Comparison of ENCODE assay signal across 16 mouse cellular contexts in the genomic region with DNA sequence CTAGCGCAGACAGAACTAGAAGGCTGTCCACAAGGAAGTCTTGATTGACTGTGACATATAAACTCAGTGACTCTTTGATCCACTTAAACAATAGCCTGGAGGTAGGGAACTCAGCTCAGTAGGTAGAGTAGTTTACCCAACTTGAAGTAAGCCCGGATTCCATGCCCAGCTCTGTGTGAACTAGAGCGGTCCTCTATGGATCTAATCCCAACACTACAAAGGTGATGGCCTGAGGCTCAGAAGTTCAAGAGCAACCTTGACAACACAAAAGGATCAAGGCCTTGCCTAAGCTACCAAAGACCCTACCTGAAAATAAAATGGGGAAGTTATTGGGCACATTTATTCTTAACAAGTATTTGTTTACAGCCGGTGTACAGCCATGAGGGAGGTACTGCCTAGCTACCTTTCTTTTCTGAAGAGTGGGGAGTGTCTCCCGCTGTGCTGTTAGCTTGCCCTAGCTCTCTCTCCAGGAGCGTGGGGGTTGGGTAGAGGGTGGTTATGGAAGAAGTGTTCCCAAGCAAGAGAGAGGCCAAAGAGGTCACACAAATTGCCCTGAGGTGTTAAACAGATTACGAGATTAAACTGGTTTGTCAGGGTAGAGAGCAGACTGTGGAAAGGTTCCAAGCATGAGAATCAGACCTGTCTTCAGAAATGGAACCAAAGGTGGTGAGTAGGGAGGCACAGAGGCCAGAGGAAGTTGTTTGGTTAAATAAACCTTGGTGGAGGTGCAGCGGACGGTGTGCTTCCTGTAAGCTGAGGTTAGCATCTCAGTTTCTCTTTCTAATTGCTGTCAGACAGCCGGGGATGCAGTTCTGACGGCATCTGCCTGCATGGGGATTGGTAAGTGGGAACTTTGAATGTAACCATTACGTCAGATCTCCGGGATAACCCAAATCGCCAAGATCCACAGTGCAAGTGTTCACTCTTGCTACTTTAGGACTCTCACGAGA.
DNase-seq lines count a peak whose midpoint lies in the region; ATAC-seq and TF ChIP-seq lines count a peak whose summit lies in the region.
"Had no signal": no experiment of that assay in that cellular context is flagged by ENCODE, and none has a peak within 500 bp of the region (broad histone marks: within the 10 kb centered on the region; RNA-seq: fewer than 3 reads in every experiment).

No protein-coding gene starts in this region.

- no peak for ATAC-seq in forebrain, embryonic 13.5 days
- ATAC-seq: forebrain, embryonic 14.5 days; intestine, embryonic 16.5 days had no signal

- in situ Hi-C loops in CH12.LX (cut with MboI; ENCODE audit: low pct_ligation_motif_present, low pct_unique_long_range_greater_than_20kb, low sequenced_read_pairs): loop anchor here (5.0 kb wide), 1 partner anchor 36 kb away; no protein-coding TSS in a partner anchor

- intact Hi-C loops in left cerebral cortex, postnatal 10 days (cut with DNase I): no loop called here

- no peaks in the 10 kb centered on the region for H3K79me2 ChIP-seq in CH12.LX (replicated peaks; ENCODE audit: control insufficient read depth, extremely low read depth, insufficient read depth, poor library complexity, severe bottlenecking)

- dilution Hi-C loops in CH12.LX (cut with MboI; ENCODE audit: extremely low pct_ligation_motif_present, extremely low pct_unique_long_range_greater_than_20kb, low sequenced_read_pairs): no loop called here

- DNase-seq in lung, adult 18-20 months: peak; percentile 48 to 78
- no peak for DNase-seq in lung, postnatal 4 days
- DNase-seq in CH12.LX (ENCODE audit: extremely low read depth): peak; percentile 59
- peak; percentile 30 to 61 for DNase-seq in kidney, adult 8-10 months
- no peak for DNase-seq in cerebellum, postnatal 4 days (ENCODE audit: low spot score in 2 of 2)
- no peak for DNase-seq in left cerebral cortex, postnatal 10 days (ENCODE audit: extremely low spot score in 1 of 2, low spot score in 2 of 2)
- DNase-seq: adrenal gland, adult 8-10 months; cerebellum, adult 9-11 months had no signal

- no peak; the same call in 1 of the 2 replicates for TF ChIP-seq POLR2A in CH12.LX (IDR thresholded peaks at IDR 0.05; ENCODE audit: low read depth, low read length)
- no peak for TF ChIP-seq POLR2A in small intestine, adult 2 months (IDR thresholded peaks at IDR 0.05; ENCODE audit: low read depth, low read length)

- peak overlapping the region; percentile 1; the same call in 1 of the 2 replicates for H3K9ac ChIP-seq in CH12.LX (ENCODE audit: insufficient read depth, low read depth)
- no peak overlapping the region for H3K9ac ChIP-seq in forebrain, embryonic 13.5 days
- H3K9ac ChIP-seq: limb, embryonic 13.5 days; neural tube, embryonic 15.5 days had no signal

- no peaks in the 10 kb centered on the region for H3K9me3 ChIP-seq in CH12.LX (replicated peaks; ENCODE audit: low read length)
- no peaks in the 10 kb centered on the region for H3K9me3 ChIP-seq in forebrain, embryonic 13.5 days (replicated peaks)
- H3K9me3 ChIP-seq: heart, embryonic 10.5 days; limb, embryonic 13.5 days; megakaryocyte, embryonic 14.5 days; neural tube, embryonic 15.5 days had no signal

- H3K4me3 ChIP-seq in CH12.LX (replicated peaks in 1 of 3; ENCODE audit: low read depth in 2 of 3, low read length in 2 of 3, poor library complexity in 1 of 3): peak overlapping the region; percentile 26 to 47 (median 26)
- H3K4me3 ChIP-seq in small intestine, adult 2 months (ENCODE audit: low read depth, low read length): peak overlapping the region; percentile 44
- H3K4me3 ChIP-seq in forebrain, embryonic 13.5 days: no peak overlapping the region
- H3K4me3 ChIP-seq: heart, embryonic 10.5 days; limb, embryonic 13.5 days; megakaryocyte, embryonic 14.5 days; neural tube, embryonic 15.5 days had no signal

- no peak for TF ChIP-seq CTCF in CH12.LX (conservative IDR thresholded peaks at IDR 0.05 in 1 of 2, IDR thresholded peaks at IDR 0.05 in 1 of 2; ENCODE audit: low read depth in 2 of 2, low read length in 2 of 2)
- no peak for TF ChIP-seq CTCF in small intestine, adult 2 months (IDR thresholded peaks at IDR 0.05; ENCODE audit: extremely low read depth, insufficient read length, insufficient replicate concordance, low read depth, low read length)

- H3K4me1 ChIP-seq in CH12.LX (ENCODE audit: control insufficient read depth in 1 of 2, insufficient read depth in 2 of 2): peaks cover 10 to 37% of the 10 kb centered on the region in 2 experiments
- peaks cover 29% of the 10 kb centered on the region; the same call in 1 of the 2 replicates for H3K4me1 ChIP-seq in small intestine, adult 2 months (ENCODE audit: control insufficient read depth, insufficient read depth, insufficient read length, low read length)
- H3K4me1 ChIP-seq in forebrain, embryonic 13.5 days: peaks cover 7% of the 10 kb centered on the region

- H3K4me2 ChIP-seq in CH12.LX (ENCODE audit: insufficient read depth, low read depth, poor library complexity, severe bottlenecking): peak overlapping the region; percentile 44
- no peak overlapping the region for H3K4me2 ChIP-seq in forebrain, embryonic 13.5 days
- H3K4me2 ChIP-seq: limb, embryonic 13.5 days; neural tube, embryonic 15.5 days had no signal

- WGBS in small intestine, adult 2 months: 62% methylated on average over 15 of the region's 15 CpGs
- 72% methylated on average over 15 of the region's 15 CpGs for WGBS in forebrain, embryonic 13.5 days

- TF ChIP-seq RAD21 in CH12.LX (IDR thresholded peaks at IDR 0.05; ENCODE audit: low read depth, low read length): no peak

- TF ChIP-seq EP300 in CH12.LX (IDR thresholded peaks at IDR 0.05; ENCODE audit: low read length): no peak

- peak overlapping the region; percentile 5; the same call in 1 of the 2 replicates for H3K27ac ChIP-seq in CH12.LX (ENCODE audit: insufficient read depth, low read depth)
- peak overlapping the region; percentile 52 for H3K27ac ChIP-seq in small intestine, adult 2 months (ENCODE audit: insufficient read depth, low read depth, low read length)
- no peak overlapping the region for H3K27ac ChIP-seq in forebrain, embryonic 13.5 days
- H3K27ac ChIP-seq: heart, embryonic 10.5 days; limb, embryonic 13.5 days; neural tube, embryonic 15.5 days had no signal

- peaks cover 0 to 2% of the 10 kb centered on the region in 2 experiments for H3K36me3 ChIP-seq in CH12.LX (replicated peaks in 1 of 2; ENCODE audit: control insufficient read depth in 1 of 2, insufficient read depth in 1 of 2, low read length in 1 of 2)
- H3K36me3 ChIP-seq in small intestine, adult 2 months (ENCODE audit: control insufficient read depth, insufficient read depth, low read length): peaks cover 13% of the 10 kb centered on the region
- peaks cover 54% of the 10 kb centered on the region for H3K36me3 ChIP-seq in forebrain, embryonic 13.5 days (ENCODE audit: poor library complexity, severe bottlenecking)

- no peaks in the 10 kb centered on the region for H3K27me3 ChIP-seq in CH12.LX (replicated peaks)
- H3K27me3 ChIP-seq in small intestine, adult 2 months (ENCODE audit: control insufficient read depth, insufficient read depth, low read length): no peaks in the 10 kb centered on the region
- no peaks in the 10 kb centered on the region for H3K27me3 ChIP-seq in forebrain, embryonic 13.5 days
- H3K27me3 ChIP-seq: limb, embryonic 13.5 days; neural tube, embryonic 15.5 days had no signal

TF ChIP-seq in CH12.LX, 34 proteins besides CTCF, POLR2A, EP300 and RAD21:
- TF ChIP-seq JUN (IDR thresholded peaks at IDR 0.05; ENCODE audit: insufficient read depth, low read depth, low read length) (no peak), CHD2 (IDR thresholded peaks at IDR 0.05; ENCODE audit: low read length) (no peak), PAX5 (IDR thresholded peaks at IDR 0.05; ENCODE audit: low read length) (no peak), SIN3A (IDR thresholded peaks at IDR 0.05; ENCODE audit: low read length) (0 out of 2 replicates have a peak, but pooled peaks have one; percentile 27), HCFC1 (IDR thresholded peaks at IDR 0.05; ENCODE audit: low read depth, low read length) (no peak), MAFK (IDR thresholded peaks at IDR 0.05; ENCODE audit: insufficient replicate concordance, low read length) (no peak), ETS1 (conservative IDR thresholded peaks at IDR 0.05; ENCODE audit: low read depth, low read length) (peak; percentile 18; the same call in 1 of the 2 replicates)

Comparison
In these comparisons a context has a peak if more than half of its experiments do, and no peak if none do; other contexts are left out.
1. DNase-seq: peak in lung, adult 18-20 months (2 of 2), CH12.LX (single experiment) and kidney, adult 8-10 months (2 of 2); none in lung, postnatal 4 days (0 of 2), cerebellum, postnatal 4 days (0 of 2) and left cerebral cortex, postnatal 10 days (0 of 2).